Mouse (Mus musculus) kidney, adult 11 months (tissue): ENCODE results near the gene Grtp1.
A peak's percentile ranks its signal among the peaks of the same experiment; 100 is the strongest.

Source experiments
- DNase-seq: peaks from one replicate; pipeline ENCODE4 v3.0.0; 2022

The Grtp1 gene

DNA sequence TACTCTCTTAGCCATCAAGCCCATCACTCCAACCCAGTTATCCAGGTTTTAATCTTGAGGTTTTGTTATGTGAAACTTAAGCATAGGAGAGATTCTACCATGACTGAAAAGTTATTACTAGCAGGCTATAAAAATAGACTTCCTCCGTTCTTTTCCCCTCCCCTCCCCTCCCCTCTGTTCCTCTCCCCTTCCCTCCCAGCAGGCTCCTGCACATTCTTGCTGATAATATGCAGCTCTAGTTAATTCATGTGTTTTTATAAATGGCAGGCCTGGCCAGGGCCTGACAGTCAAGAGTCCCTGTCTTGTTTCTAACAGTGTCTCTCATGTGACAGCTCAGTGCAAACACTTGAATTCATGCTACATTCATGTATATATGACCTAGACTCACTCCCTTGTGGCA is 29.9 kb downstream of the Grtp1 start:
- no peak for DNase-seq

DNA sequence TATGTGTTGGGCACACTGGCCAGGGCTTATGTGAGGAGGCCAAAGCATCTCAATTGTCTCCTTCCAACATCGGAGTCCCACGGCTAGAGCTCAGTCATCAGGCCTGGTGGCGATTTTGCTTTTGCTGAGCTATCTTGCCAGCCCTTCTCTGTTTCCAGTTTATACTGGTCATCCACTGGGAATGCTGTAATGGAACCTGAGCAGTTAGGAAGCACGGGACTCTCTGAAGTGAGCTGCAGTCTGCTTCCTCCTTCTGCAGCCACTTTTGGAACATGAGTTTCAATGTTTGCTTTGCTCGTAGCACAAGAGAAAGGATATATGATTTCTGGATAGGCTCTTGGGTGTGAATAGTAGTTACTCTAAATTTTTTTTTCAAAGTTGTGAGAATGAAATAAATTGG is 36.1 kb downstream of the Grtp1 start:
- DNase-seq, result no peak

DNA sequence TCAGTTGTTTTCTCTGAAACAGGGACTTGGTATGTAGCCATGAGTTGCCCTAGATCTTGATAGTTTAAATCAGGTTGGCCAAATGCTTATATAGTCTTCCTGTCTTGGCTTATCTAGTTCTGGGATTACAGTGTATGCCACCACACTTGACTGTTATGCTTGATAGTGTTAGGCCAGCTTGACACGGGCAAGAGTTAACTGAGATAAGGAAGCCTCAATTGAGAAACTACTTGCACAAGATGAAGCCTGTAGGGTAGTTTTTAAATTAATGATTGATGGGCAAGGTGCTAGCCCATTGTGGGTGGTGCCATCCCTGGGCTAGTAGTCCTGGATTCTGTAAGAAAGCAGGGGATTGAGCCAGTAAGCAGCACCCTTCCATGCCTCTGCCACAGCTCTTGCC is 36.9 kb downstream of the Grtp1 start:
- DNase-seq, result no peak

DNA sequence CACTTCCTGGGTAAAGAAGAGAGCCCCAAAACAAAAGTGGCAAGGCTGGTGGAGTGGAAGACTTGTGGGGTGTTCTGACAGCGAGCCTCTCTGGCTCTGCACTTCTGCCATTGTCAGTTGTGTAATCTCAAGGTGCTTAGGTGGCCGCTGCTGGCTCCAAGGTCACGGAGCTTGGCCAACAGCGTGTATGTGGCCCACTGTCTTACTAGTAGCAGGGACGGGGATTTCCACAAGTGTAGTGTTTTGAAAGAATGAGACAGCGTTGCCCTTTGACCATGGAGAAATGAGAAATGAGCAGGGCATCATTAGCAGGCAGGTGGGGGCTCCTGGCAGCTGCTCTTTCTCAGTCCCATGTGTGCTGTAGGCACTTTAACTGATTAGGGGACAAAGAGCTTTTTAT is 38.3 kb downstream of the Grtp1 start:
- DNase-seq, result peak; percentile 51

DNA sequence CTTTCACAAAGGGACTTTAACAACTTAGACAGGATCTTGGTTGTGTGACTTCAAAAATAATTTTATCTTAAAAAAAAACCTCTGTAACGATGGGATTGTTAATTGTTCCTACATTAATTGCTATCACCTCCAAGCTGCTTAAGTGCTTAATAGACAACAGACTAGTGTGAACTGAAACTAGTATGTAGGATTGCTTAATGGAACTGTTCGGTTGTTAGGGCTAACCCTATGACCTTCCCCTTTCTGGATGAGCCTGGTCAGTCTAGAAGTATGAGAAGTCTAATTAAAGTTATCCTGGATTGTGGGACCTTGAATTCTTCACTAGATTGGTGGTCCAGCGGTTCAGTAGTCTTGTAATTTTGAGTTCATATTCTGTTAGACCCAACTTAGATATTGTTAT is 39.7 kb downstream of the Grtp1 start:
- no peak for DNase-seq

DNA sequence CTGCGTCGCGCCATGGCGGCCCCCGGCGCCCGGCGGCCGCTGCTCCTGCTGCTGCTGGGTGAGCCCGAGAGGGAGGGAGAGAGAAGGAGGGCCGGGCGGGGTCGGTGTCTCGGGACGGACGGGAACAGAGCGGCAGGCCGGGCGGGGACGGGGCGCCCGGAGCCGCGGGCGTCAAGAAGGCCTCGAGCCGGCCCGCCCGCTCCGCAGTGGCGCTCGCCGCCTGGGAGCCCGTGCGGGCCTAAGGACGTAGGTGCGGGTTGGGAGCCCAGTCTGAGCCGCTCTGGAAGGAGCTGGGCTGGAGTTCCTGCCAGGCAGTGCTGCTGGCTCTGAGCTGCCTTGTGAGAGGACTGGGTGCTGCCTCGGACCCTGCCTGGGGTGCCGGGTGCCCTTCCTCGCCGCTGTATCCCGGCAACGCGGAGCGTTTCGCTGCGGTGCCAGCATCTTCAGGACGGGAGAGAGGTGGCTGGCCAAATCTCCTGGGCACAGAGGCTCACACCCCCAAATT is 41.0 kb downstream of the Grtp1 start:
- no peak for DNase-seq

DNA sequence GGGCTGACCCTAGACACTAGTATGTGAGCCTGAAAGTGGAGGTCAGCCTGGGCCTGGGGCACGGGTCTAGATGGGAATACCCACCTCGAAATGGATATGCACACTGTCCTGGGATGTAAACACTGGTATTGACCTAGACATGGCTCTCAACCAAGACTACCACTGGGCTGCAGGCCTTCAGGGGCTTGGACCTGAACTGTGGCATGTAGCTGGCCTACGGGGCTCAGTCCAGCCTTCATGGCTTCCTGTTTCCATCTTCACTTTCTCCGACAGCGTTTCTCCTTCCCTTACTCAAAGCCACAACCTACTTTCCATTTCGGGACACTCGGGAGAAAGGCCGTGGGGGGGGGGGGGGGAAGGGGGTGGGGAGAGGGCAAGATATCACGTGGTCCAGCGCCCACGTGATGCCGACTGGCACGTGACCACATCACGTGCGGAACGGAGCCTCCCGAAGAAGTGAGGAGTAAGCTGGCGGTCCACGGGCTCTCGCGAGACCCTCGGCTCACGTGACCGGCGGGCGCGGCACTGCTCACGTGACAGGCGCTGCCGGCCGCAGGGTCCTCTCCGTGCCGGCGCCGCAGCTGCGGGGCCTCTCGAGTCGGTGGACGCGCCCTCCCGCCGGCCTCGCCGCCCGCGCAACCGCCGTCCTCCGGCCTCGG is 41.6 kb downstream of the Grtp1 start, which contains the start of gene Lamp1:
TSS of gene Lamp1 (plus strand) at position 444 of the 659 bp plus-strand sequence.
- peak; percentile 99 for DNase-seq

DNA sequence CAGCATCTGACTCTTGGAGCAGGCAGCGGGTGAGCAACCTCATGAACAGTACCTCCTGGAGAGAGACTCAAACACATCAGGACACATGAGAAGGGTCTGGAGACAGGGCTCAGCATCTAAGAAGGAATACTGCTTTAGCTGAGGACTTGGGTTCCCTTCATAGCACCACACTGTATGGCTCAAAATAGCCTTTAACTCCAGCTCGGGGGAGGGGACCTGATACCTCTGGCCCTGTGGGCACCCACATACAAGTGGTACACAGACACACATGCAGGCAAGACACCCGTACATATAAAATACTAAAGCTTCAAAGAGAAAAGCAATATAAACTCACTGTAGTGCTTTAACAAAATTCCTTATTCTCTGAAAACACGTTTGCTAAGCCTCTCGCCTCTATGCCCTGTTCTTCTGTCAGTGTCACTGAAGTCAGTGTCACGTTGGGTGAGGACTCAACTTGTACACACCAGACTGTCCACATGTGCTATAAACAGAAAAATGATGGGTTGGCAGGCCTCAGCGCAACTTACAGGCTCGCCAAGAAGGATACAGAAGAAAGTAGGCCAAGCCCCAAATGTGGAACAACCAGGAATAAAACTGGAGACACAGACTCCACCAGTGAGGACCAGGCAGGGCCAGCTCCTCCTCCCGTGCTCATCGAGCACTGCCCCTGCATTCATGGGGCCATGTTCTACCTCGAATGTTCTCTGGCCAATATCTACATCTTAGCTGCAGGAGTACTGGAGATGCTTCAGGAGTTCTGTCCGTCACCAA is 43.9 kb downstream of the Grtp1 start:
- no peak for DNase-seq

DNA sequence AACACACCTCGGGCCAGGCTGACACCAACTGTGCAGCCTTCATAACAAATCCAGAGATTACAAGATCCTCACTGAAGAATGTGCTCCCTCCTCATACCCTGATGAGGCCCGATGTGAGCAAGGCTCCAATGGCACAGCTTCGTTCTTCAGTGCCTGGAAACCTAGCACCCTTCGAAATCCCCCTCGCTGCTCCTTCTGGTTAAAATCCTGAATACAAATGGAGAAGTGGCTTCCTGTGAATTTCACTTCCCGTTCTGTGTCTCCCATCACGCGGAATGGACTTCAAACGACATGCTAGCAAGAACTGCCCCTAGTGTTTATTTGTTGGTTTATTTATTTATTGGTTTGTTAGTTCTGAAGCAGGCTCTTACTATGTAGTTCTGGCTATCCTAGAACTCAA is 45.1 kb downstream of the Grtp1 start:
- DNase-seq, result no peak

DNA sequence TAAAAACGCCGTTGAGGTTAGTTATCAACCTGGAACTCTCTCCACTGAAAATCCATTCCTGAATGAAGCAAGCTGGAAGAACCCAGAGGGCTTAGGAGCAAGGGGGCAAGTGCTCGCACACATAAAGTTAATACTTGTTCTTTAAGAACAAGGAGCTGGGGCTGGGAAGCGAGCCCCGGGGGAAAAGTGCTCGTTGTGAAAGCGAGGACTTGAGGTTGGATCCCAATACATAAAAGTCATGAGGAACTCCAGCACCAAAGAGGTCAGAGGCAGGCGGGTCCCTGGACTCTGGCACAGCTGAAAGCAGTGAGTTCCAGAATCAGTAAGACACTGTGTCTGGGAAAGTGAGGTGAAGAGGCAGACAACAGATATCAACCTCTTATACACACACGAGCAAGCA is 46.3 kb downstream of the Grtp1 start:
- no peak for DNase-seq

DNA sequence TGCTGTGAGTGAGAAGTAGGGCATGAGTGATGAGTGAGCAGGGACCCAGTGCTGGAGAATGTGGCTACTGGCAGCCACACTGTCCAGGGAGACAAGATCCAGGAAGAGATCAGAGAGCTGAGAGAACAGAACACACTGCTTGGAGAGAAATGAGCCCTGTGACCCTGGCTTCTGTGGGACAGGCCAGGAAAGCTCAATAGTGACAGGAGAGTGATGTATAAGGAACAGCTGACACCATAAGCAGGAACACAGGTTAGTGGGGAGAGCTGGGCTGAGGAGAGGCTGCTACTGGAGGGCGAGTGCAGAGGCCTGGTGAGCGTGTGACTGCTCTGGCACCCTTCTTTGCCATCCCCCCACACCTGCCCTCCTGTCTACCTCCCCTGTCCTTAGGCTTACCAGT is 49.5 kb downstream of the Grtp1 start:
- DNase-seq, result no peak

DNA sequence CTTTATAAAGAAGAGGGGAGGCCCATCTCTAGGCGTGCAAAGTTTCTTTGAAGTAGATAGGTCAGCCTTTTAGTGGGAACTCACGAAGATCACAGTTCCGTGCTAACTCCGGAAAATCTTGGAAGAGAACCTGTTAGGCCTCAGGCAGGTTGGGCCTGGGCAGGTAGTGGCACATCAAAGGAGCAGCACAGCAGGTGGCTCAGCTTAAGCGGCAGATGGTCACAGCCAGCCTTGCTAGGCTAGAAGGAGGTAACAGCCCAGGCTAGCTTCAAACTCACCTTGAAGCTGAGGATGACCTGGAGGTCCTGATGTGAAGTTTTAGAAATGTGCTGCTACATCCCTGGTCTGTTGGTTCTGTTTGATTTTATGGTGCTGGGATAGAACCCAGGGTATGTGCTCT is 50.6 kb downstream of the Grtp1 start:
- no peak for DNase-seq

DNA sequence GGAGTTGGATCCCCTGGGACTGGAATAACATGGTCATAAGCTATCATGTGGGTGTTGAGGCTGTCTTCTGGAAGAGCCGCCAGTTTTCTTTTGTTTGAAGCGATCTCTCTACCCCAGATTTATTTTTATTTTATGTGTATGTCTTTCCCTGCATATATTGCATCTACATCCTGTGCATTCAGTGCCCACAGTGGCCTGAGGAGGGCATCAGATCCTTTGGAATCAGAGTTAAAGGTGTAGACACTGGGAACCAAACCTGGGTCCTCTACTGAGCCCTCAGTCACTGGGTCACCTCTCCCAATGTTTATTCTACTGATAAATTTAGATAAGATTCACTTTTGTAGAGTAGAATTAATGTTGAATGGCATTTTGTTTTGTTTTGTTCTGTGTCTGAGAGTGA is 51.1 kb downstream of the Grtp1 start:
- DNase-seq, result no peak

DNA sequence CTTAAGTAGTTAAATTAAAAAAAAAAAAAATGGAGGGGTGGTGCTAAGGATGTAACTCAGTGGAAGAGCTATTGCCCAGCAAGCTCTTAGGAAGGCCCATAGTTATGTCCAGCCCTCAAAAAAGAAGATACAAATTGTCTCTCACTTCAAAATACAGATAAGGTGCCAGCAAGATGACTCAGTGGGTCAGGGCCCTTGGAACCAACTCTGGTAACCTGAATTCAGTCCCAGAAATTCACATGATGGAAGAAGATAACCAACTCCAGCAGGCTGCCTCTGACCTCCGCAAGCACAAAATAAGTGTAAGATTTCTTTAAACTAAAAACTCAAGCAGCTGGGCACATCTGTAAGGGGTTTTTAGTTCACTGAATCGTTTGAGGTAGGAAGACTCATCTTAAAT is 51.9 kb downstream of the Grtp1 start:
- no peak for DNase-seq

DNA sequence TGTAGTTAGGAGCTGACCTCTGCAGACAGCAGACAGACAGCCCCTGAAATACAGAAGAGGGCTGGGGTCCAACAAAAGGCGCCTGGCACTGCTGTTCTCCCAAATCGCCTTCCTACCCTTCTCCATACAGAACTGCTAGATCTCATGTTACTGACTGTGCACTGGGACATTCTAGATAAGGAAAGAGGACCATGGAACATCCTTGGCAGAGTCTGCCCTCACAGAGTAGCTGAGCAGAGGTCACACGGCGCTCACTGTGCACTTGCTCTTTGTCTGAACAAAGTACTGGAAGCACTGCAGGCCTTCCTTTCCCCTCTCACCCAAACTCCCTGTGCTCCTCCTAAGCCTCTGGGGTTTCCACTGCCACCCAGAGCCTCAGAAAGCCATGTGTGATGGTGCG is 58.7 kb downstream of the Grtp1 start:
- no peak for DNase-seq

DNA sequence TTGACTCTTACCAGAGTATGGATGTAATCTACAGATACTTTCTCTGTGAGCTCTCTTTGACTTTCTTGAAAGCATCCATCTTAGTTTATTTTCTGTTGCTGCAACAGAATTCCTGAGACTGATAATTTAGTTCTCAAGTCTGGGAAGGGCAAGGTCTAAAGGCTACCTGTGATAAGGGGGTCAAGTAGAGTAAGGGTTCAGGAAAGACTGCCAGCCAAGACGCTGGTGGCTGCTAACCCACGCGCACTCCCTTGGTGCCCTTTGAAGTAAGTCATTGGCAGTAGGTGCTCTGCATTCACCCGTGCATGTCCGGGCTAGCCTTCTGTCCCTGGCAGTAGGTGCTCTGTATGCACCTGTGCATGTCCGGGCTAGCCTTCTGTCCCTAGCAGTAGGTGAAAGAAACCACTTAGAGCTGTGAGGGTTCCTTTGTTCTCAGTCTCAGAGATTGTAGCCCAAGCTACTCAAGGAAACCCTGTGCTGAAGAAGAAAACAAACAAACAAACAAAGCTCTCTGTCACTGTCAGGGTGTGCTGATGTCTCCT is 60.7 kb downstream of the Grtp1 start:
- no peak for DNase-seq

DNA sequence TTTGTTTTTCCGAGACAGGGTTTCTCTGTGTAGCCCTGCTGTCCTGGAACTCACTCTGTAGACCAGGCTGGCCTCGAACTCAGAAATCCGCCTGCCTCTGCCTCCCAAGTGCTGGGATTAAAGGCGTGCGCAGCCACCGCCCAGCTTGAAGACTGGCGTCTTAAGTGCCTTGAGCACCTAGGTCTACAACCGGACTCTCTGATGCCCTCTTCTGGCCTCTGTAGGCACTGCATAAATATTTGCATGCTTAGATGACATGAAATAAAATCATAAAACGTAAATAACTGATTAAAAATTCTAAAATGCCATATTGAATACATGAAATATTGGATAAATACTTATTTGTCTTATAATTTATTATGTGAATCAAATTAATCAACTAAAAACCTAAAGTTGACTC is 68.2 kb downstream of the Grtp1 start:
- peak; percentile 46 for DNase-seq

DNA sequence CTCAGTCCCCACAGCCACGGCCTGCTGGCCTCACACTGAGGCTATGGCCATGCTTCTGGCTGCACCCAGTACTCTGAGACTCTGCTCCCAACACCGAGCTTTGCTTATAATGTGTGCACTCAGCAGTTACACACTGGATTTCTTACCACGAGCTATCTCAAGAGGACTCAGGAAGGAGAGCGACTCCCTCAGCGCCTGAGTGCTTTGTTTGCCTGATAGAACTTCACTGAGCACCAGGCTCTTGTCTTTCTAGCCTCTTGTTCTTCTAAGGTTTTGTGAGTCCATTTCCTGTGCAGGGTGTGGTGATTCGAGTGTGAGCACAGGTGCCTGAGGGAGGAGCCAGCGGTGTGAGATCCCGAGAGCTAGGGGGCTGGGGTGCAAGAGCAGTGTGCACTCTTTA is 75.5 kb downstream of the Grtp1 start:
- no peak for DNase-seq

DNA sequence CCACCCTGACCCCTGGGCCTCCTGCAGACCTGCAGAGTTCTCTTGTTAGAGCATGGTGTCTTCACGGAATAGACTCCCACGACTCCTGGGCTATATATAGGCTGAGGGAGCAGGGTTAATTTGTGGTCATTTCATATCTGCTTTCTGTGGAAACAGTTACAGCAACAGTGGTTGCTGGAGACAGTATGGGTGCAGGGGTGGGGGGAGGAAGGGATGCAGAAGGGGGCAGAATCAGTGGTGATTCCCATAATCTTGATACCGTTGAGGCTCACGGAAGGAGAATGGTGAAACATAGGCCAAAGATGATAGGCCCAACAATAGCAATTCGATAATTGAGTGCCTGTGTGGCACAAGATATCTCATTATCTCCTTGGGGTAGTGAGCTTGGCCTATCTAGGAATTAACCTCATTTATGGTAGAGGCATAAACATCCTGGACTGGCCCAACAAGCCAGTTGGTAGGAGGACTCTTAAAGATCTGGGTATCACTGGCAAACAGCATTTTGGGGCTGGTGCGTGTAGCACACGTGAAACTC is 77.5 kb downstream of the Grtp1 start:
- no peak for DNase-seq
